In the genomic region with DNA sequence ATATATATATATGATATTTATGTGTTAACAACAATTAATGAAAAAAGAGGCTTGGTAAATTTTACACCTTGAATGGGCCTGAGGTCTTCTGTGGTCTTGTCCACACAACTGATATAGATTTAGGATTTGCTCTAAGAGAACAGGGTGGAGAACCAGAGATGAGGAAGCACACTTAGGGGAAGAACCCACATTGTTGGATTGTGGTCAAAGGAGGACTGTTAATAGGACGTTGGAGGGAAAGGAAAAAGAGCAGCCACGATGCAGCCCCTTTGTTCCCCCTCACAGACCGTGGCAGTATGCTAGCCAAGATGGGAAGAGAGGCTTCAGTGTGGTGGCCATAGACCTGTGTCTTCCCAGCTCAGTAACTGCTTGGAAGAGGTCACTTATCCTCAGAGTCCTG, we compare ENCODE assay signal across 21 mouse cellular contexts. TPM values are rescaled to one million over a fixed set of nuclear protein-coding genes. Genes with fewer than 3 reads are reported as not detected.
A peak's percentile ranks its signal among the peaks of the same experiment; 100 is the strongest.
DNase-seq lines count a peak whose midpoint lies in the region; ATAC-seq and TF ChIP-seq lines count a peak whose summit lies in the region.
"Had no signal": no experiment of that assay in that cellular context is flagged by ENCODE, and none has a peak within 500 bp of the region (broad histone marks: within the 10 kb centered on the region; RNA-seq: fewer than 3 reads in every experiment).

No protein-coding gene starts in this region.

- peak overlapping the region; percentile 86 for H3K27ac ChIP-seq in liver, postnatal 0 days (ENCODE audit: low read depth)
- no peak overlapping the region for H3K27ac ChIP-seq in gastrocnemius, adult 2 months
- no peak overlapping the region for H3K27ac ChIP-seq in midbrain, embryonic 11.5 days (ENCODE audit: low read depth, low read length)
- H3K27ac ChIP-seq: embryonic facial prominence, embryonic 12.5 days; forebrain, embryonic 10.5 days; limb, embryonic 13.5 days; midbrain, embryonic 10.5 days; neural tube, embryonic 15.5 days had no signal

- H3K4me1 ChIP-seq in megakaryocyte, embryonic 14.5 days = peaks cover 50% of the 10 kb centered on the region
- peaks cover 76% of the 10 kb centered on the region for H3K4me1 ChIP-seq in erythroblast, embryonic 14.5 days (ENCODE audit: control insufficient read depth)
- peaks cover 27% of the 10 kb centered on the region for H3K4me1 ChIP-seq in liver, postnatal 0 days (ENCODE audit: insufficient read depth)
- peaks cover 4% of the 10 kb centered on the region for H3K4me1 ChIP-seq in midbrain, embryonic 11.5 days (ENCODE audit: control insufficient read depth, insufficient read depth, low read length)

- H3K36me3 ChIP-seq in megakaryocyte, embryonic 14.5 days (replicated peaks; ENCODE audit: low read length) = peaks cover 28% of the 10 kb centered on the region
- H3K36me3 ChIP-seq in erythroblast, embryonic 14.5 days (ENCODE audit: control insufficient read depth) = peaks cover 59% of the 10 kb centered on the region
- H3K36me3 ChIP-seq in liver, postnatal 0 days (replicated peaks; ENCODE audit: insufficient read depth, low read length) = peaks cover 8% of the 10 kb centered on the region; the same call in 1 of the 2 replicates
- H3K36me3 ChIP-seq in midbrain, embryonic 11.5 days (ENCODE audit: control insufficient read depth, insufficient read depth, low read length) = no peaks in the 10 kb centered on the region
- H3K36me3 ChIP-seq: embryonic facial prominence, embryonic 12.5 days; forebrain, embryonic 10.5 days; limb, embryonic 13.5 days; midbrain, embryonic 10.5 days; neural tube, embryonic 15.5 days had no signal

- peak overlapping the region; percentile 65 for H3K9ac ChIP-seq in liver, postnatal 0 days (replicated peaks)
- no peak overlapping the region for H3K9ac ChIP-seq in midbrain, embryonic 11.5 days (ENCODE audit: low read length)
- H3K9ac ChIP-seq: embryonic facial prominence, embryonic 12.5 days; limb, embryonic 13.5 days; neural tube, embryonic 15.5 days had no signal

- peak overlapping the region; percentile 87 for H3K4me3 ChIP-seq in megakaryocyte, embryonic 14.5 days (replicated peaks)
- H3K4me3 ChIP-seq in erythroblast, embryonic 14.5 days (replicated peaks) = peak overlapping the region; percentile 67
- peak overlapping the region; percentile 27 for H3K4me3 ChIP-seq in liver, postnatal 0 days (ENCODE audit: low read depth, low read length)
- no peak overlapping the region for H3K4me3 ChIP-seq in gastrocnemius, adult 2 months
- H3K4me3 ChIP-seq in midbrain, embryonic 11.5 days (ENCODE audit: low read depth, low read length) = no peak overlapping the region
- H3K4me3 ChIP-seq: embryonic facial prominence, embryonic 12.5 days; forebrain, embryonic 10.5 days; limb, embryonic 13.5 days; midbrain, embryonic 10.5 days; neural tube, embryonic 15.5 days had no signal

- peak overlapping the region; percentile 68 for H3K4me2 ChIP-seq in liver, postnatal 0 days (ENCODE audit: low read depth, low read length)
- H3K4me2 ChIP-seq in midbrain, embryonic 11.5 days = no peak overlapping the region
- H3K4me2 ChIP-seq: embryonic facial prominence, embryonic 12.5 days; limb, embryonic 13.5 days; neural tube, embryonic 15.5 days had no signal

- 19% methylated on average over 3 of the region's 3 CpGs for WGBS in liver, postnatal 0 days (ENCODE audit: insufficient replicate concordance)
- 66% methylated on average over 3 of the region's 3 CpGs for WGBS in midbrain, embryonic 11.5 days

- peak; percentile 51 for DNase-seq in MEL-GATA-1-ER (ENCODE audit: extremely low read depth, low read depth)
- DNase-seq in liver, postnatal 0 days = no peak
- no peak for DNase-seq in gastrocnemius, adult 2 months
- no peak for DNase-seq in midbrain, embryonic 11.5 days (ENCODE audit: low spot score, missing footprints)
- DNase-seq: adrenal gland, postnatal 10 days; cerebellum, adult 2 months; heart, postnatal 4 days; kidney, adult 2 months; kidney, postnatal 25 days; layer of hippocampus, adult 9-11 months; retina, postnatal 1 day; right cerebral cortex, postnatal 4 days had no signal

- no peaks in the 10 kb centered on the region for H3K9me3 ChIP-seq in megakaryocyte, embryonic 14.5 days
- H3K9me3 ChIP-seq in erythroblast, embryonic 14.5 days (ENCODE audit: control insufficient read depth, low read length) = no peaks in the 10 kb centered on the region
- no peaks in the 10 kb centered on the region for H3K9me3 ChIP-seq in liver, postnatal 0 days (ENCODE audit: low read length)
- H3K9me3 ChIP-seq in midbrain, embryonic 11.5 days (ENCODE audit: control insufficient read depth, low read length) = no peaks in the 10 kb centered on the region
- H3K9me3 ChIP-seq: embryonic facial prominence, embryonic 12.5 days; forebrain, embryonic 10.5 days; limb, embryonic 13.5 days; midbrain, embryonic 10.5 days; neural tube, embryonic 15.5 days had no signal

- no peak for ATAC-seq in megakaryocyte, adult 5-6 weeks (ENCODE audit: poor library complexity, severe bottlenecking)
- 0 out of 2 replicates have a peak, but pooled peaks have one; percentile 3 for ATAC-seq in liver, postnatal 0 days
- no peak for ATAC-seq in midbrain, embryonic 11.5 days (ENCODE audit: low FRiP score)
- ATAC-seq: lung, postnatal 0 days had no signal

- TF ChIP-seq CTCF in liver, postnatal 0 days (IDR thresholded peaks at IDR 0.05; ENCODE audit: low read depth) = no peak
- TF ChIP-seq CTCF in gastrocnemius, adult 2 months (IDR thresholded peaks at IDR 0.05) = no peak

- peaks cover 2% of the 10 kb centered on the region for H3K27me3 ChIP-seq in megakaryocyte, embryonic 14.5 days (replicated peaks)
- H3K27me3 ChIP-seq in erythroblast, embryonic 14.5 days (ENCODE audit: control insufficient read depth) = peaks cover 4% of the 10 kb centered on the region
- H3K27me3 ChIP-seq in liver, postnatal 0 days (ENCODE audit: insufficient read depth, low read length) = no peaks in the 10 kb centered on the region
- H3K27me3 ChIP-seq in midbrain, embryonic 11.5 days (ENCODE audit: control insufficient read depth, insufficient read depth, low read length) = no peaks in the 10 kb centered on the region
- H3K27me3 ChIP-seq: embryonic facial prominence, embryonic 12.5 days; limb, embryonic 13.5 days; neural tube, embryonic 15.5 days had no signal

- intact Hi-C loops in gastrocnemius, adult 2 months (cut with DNase I) = no loop called here

- TF ChIP-seq EP300 in liver, postnatal 0 days (IDR thresholded peaks at IDR 0.05; ENCODE audit: low read depth) = no peak

RNA-seq across cellular contexts. Expression of a gene that starts 11.5 kb away (rescaled TPM):
- 23.2 and 30.2 TPM in 2 replicates for polyA plus RNA-seq in megakaryocyte, embryonic 14.5 days (2012; ENCODE audit: insufficient read depth, low replicate concordance)
- total RNA-seq in megakaryocyte, adult 5-6 weeks (2015) = 2.7 and 4.4 TPM in 2 replicates
- 3.3 and 3.7 TPM in 2 replicates for total RNA-seq in megakaryocyte, adult 5-6 weeks (2017)
- 7.2 and 9.6 TPM in 2 replicates for polyA plus RNA-seq in erythroblast, embryonic 14.5 days (2012)
- polyA plus RNA-seq in liver, postnatal 0 days (2015; fragmentation: Nextera tagmentation; extraction: Ambion mirVana) = 13.9 and 14.2 TPM in 2 replicates
- total RNA-seq in gastrocnemius, adult 2 months (2021) = 10 to 100 TPM; 12.0 to 12.5 TPM
- 2.3 and 3.2 TPM in 2 replicates for polyA plus RNA-seq in midbrain, embryonic 11.5 days (2014; fragmentation: Nextera tagmentation; extraction: Ambion mirVana)

Comparison
In these comparisons a context has a peak if more than half of its experiments do, and no peak if none do; other contexts are left out.
1. H3K4me3 ChIP-seq: peak in megakaryocyte, embryonic 14.5 days (single experiment), erythroblast, embryonic 14.5 days (single experiment) and liver, postnatal 0 days (single experiment); none in gastrocnemius, adult 2 months (single experiment) and midbrain, embryonic 11.5 days (single experiment).